Mouse (Mus musculus): ENCODE measurements around the gene S100a1.

DNA sequence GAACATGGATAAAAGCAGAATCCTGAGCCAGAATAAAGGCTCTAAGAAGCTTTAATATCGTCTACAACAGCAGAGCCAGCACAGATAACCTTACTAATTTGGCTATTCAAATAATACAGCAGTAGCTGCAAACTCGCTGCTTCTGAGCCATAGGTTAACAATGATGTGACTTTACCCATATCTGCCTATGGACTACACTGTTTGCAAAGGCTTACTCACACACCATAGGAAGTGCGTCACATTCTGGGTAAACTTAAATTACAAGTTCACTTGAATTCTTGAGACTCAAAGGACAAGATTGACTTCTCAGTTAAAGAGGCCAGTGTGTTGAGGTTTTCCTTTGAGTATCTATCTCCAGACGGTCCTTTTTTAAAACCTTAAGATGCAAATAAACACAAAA lies 10.7 kb downstream of the S100a1 start:
- TF ChIP-seq CHD2 (IDR thresholded peaks at IDR 0.05; ENCODE audit: low read depth, low read length) (no peak), ZNF384 (IDR thresholded peaks at IDR 0.05; ENCODE audit: low read depth, low read length) (no peak), HCFC1 (IDR thresholded peaks at IDR 0.05; ENCODE audit: borderline replicate concordance, insufficient read depth, low read length) (no peak), MAFK (IDR thresholded peaks at IDR 0.05; ENCODE audit: insufficient read depth, low read depth, low read length) (no peak), ZC3H11A (IDR thresholded peaks at IDR 0.05; ENCODE audit: borderline replicate concordance, low read depth, low read length) (no peak)

Data from ES-E14 (cell line).